Comparison of ENCODE assay signal across 33 mouse cellular contexts in the genomic region with DNA sequence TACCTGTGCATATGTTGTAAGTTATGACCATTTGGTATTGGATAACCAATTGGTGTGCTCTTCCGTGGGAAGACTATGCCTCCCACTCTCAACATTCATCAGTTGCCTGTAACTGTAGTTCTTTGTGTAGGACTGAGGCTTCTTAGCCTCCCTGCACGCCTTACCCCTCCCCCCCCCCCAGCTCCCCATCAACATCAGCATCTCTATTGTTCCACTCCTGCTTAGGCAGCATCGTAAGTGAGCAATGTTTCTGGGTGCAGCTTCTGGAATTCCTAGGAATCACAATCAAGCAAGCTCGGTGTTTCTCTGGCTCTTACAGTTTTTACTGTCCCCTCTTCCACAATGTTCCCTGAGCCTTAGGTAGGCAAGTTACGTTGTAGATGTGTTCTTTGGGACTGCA. TPM values are rescaled to one million over a fixed set of nuclear protein-coding genes. Genes with fewer than 3 reads are reported as not detected.
DNase-seq lines count a peak whose midpoint lies in the region; ATAC-seq and TF ChIP-seq lines count a peak whose summit lies in the region.
"Had no signal": no experiment of that assay in that cellular context is flagged by ENCODE, and none has a peak within 500 bp of the region (broad histone marks: within the 10 kb centered on the region; RNA-seq: fewer than 3 reads in every experiment).

No protein-coding gene starts in this region.

- no peak overlapping the region for H3K4me3 ChIP-seq in forebrain, postnatal 0 days (ENCODE audit: low read depth, low read length)
- H3K4me3 ChIP-seq in forebrain, embryonic 15.5 days = no peak overlapping the region
- no peak overlapping the region for H3K4me3 ChIP-seq in intestine, embryonic 15.5 days (replicated peaks)
- H3K4me3 ChIP-seq: embryonic facial prominence, embryonic 13.5 days; embryonic facial prominence, embryonic 15.5 days; erythroblast, embryonic 14.5 days; forebrain, embryonic 10.5 days; forebrain, embryonic 12.5 days had no signal

- intact Hi-C loops in left cerebral cortex, postnatal 14 days (cut with DNase I) = no loop called here

- no peak overlapping the region for H3K27ac ChIP-seq in forebrain, postnatal 0 days (ENCODE audit: low read depth, low read length)
- H3K27ac ChIP-seq in forebrain, embryonic 15.5 days (replicated peaks) = no peak overlapping the region
- no peak overlapping the region for H3K27ac ChIP-seq in intestine, embryonic 15.5 days
- H3K27ac ChIP-seq: embryonic facial prominence, embryonic 13.5 days; embryonic facial prominence, embryonic 15.5 days; forebrain, embryonic 10.5 days; forebrain, embryonic 12.5 days had no signal

- H3K36me3 ChIP-seq in forebrain, postnatal 0 days (ENCODE audit: insufficient read depth) = no peaks in the 10 kb centered on the region
- H3K36me3 ChIP-seq in forebrain, embryonic 15.5 days = no peaks in the 10 kb centered on the region
- no peaks in the 10 kb centered on the region for H3K36me3 ChIP-seq in intestine, embryonic 15.5 days
- H3K36me3 ChIP-seq: embryonic facial prominence, embryonic 13.5 days; embryonic facial prominence, embryonic 15.5 days; forebrain, embryonic 10.5 days; forebrain, embryonic 12.5 days; G1E had no signal

- no peaks in the 10 kb centered on the region for H3K4me1 ChIP-seq in forebrain, postnatal 0 days (ENCODE audit: insufficient read depth)
- H3K4me1 ChIP-seq in forebrain, embryonic 15.5 days = no peaks in the 10 kb centered on the region
- H3K4me1 ChIP-seq in intestine, embryonic 15.5 days (replicated peaks) = no peaks in the 10 kb centered on the region
- H3K4me1 ChIP-seq: embryonic facial prominence, embryonic 13.5 days; forebrain, embryonic 10.5 days had no signal

- WGBS in forebrain, postnatal 0 days = 25% methylated on average over 5 of the region's 5 CpGs
- 32% methylated on average over 5 of the region's 5 CpGs for WGBS in forebrain, embryonic 15.5 days
- 66% methylated on average over 5 of the region's 5 CpGs for WGBS in intestine, embryonic 15.5 days

- TF ChIP-seq POLR2A in brain, embryonic 14.5 days (IDR thresholded peaks at IDR 0.05; ENCODE audit: borderline replicate concordance, extremely low read depth, insufficient read depth, insufficient read length, poor library complexity, severe bottlenecking) = no peak

- no peaks in the 10 kb centered on the region for H3K9me3 ChIP-seq in forebrain, postnatal 0 days (ENCODE audit: low read length)
- H3K9me3 ChIP-seq in forebrain, embryonic 15.5 days = no peaks in the 10 kb centered on the region
- H3K9me3 ChIP-seq in intestine, embryonic 15.5 days = no peaks in the 10 kb centered on the region
- H3K9me3 ChIP-seq: embryonic facial prominence, embryonic 13.5 days; embryonic facial prominence, embryonic 15.5 days; forebrain, embryonic 10.5 days; forebrain, embryonic 12.5 days had no signal

- H3K9ac ChIP-seq in forebrain, postnatal 0 days = no peak overlapping the region
- H3K9ac ChIP-seq in forebrain, embryonic 15.5 days (replicated peaks) = no peak overlapping the region
- no peak overlapping the region for H3K9ac ChIP-seq in intestine, embryonic 15.5 days
- H3K9ac ChIP-seq: embryonic facial prominence, embryonic 13.5 days; embryonic facial prominence, embryonic 15.5 days; forebrain, embryonic 12.5 days had no signal

- DNase-seq in forebrain, postnatal 0 days = no peak
- DNase-seq in ES-CJ7 (ENCODE audit: low read depth, low spot score) (peak; percentile 88), R1 (ENCODE audit: low read depth, low spot score) (peak; percentile 95)
- peak; percentile 12 for DNase-seq in brain, embryonic 14.5 days (ENCODE audit: low read depth)
- DNase-seq in left cerebral cortex, postnatal 14 days (ENCODE audit: low spot score in 2 of 2) = no peak
- no peak for DNase-seq in frontal cortex, adult 2 months (ENCODE audit: extremely low spot score in 1 of 2, low spot score in 1 of 2)
- DNase-seq: adrenal gland, adult 8-10 months; adrenal gland, postnatal 14 days; adrenal gland, postnatal 36 days; B cell, adult 2 months; cerebellum, adult 11 months; cerebellum, adult 18-20 months; cerebellum, adult 8-10 months; cerebellum, adult 9-11 months; cerebellum, postnatal 14 days; cerebellum, postnatal 36 days; embryo, embryonic 11 days had no signal

- ATAC-seq in forebrain, postnatal 0 days = peak; percentile 48; the same call in 1 of the 2 replicates
- no peak for ATAC-seq in forebrain, embryonic 15.5 days (replicated peaks)
- ATAC-seq in intestine, embryonic 15.5 days = no peak
- ATAC-seq: activated CD4-positive, CD25-positive, alpha-beta regulatory T cell, adult 4 months; CD4-positive, CD25-positive, alpha-beta regulatory T cell, adult 4 months; forebrain, embryonic 14.5 days; Patski had no signal

- H3K4me2 ChIP-seq in forebrain, postnatal 0 days (ENCODE audit: low read depth) = no peak overlapping the region
- no peak overlapping the region for H3K4me2 ChIP-seq in forebrain, embryonic 15.5 days (replicated peaks)
- H3K4me2 ChIP-seq in intestine, embryonic 15.5 days (replicated peaks) = no peak overlapping the region
- H3K4me2 ChIP-seq: embryonic facial prominence, embryonic 13.5 days; embryonic facial prominence, embryonic 15.5 days; forebrain, embryonic 12.5 days had no signal

- H3K27me3 ChIP-seq in forebrain, postnatal 0 days (ENCODE audit: insufficient read depth, low read length) = no peaks in the 10 kb centered on the region
- no peaks in the 10 kb centered on the region for H3K27me3 ChIP-seq in forebrain, embryonic 15.5 days
- H3K27me3 ChIP-seq in intestine, embryonic 15.5 days (replicated peaks) = peaks cover 5% of the 10 kb centered on the region; the same call in 1 of the 2 replicates
- H3K27me3 ChIP-seq: embryonic facial prominence, embryonic 13.5 days; embryonic facial prominence, embryonic 15.5 days; forebrain, embryonic 12.5 days; Patski had no signal

- TF ChIP-seq CTCF in forebrain, postnatal 0 days (IDR thresholded peaks at IDR 0.05; ENCODE audit: low read depth) = no peak
- TF ChIP-seq CTCF in brain, embryonic 14.5 days (IDR thresholded peaks at IDR 0.05; ENCODE audit: borderline replicate concordance, extremely low read depth, insufficient read depth, insufficient read length) = no peak

RNA-seq across cellular contexts. Expression of gene Krt42, which starts 5.8 kb away (rescaled TPM):
- total RNA-seq in forebrain, postnatal 0 days (2014; rRNA removed) = not detected in 2 replicates
- not detected in 2 replicates for polyA plus RNA-seq in forebrain, postnatal 0 days (2015; fragmentation: Nextera tagmentation; extraction: Ambion mirVana)
- polyA plus RNA-seq in forebrain, embryonic 15.5 days (2015; fragmentation: Nextera tagmentation; extraction: Ambion mirVana) = not detected in 2 replicates
- polyA plus RNA-seq in brain, embryonic 14.5 days (2012; rRNA removed) = 0.08 TPM in 1 of 2 replicates, not detected in the other
- polyA plus RNA-seq in intestine, embryonic 15.5 days (2015; fragmentation: Nextera tagmentation; extraction: Ambion mirVana) = not detected in 2 replicates
- not detected for total RNA-seq in left cerebral cortex, postnatal 14 days (2021)
- polyA plus RNA-seq in frontal cortex, adult 2 months (2012; rRNA removed) = 0.14 TPM in 1 of 2 replicates, not detected in the other
- total RNA-seq: adrenal gland, adult 18-20 months; adrenal gland, adult 8-10 months; adrenal gland, postnatal 14 days; adrenal gland, postnatal 36 days; CH12.LX; common myeloid progenitor, adult 5-6 weeks had no signal
- polyA plus RNA-seq: activated CD4-positive, CD25-positive, alpha-beta regulatory T cell, adult 4 months; CD4-positive, CD25-positive, alpha-beta regulatory T cell, adult 4 months; embryonic facial prominence, embryonic 11.5 days; forebrain, embryonic 10.5 days; forebrain, embryonic 12.5 days; forebrain, embryonic 14.5 days; G1E had no signal

RNA-seq across cellular contexts. Expression of gene Krt17, which starts 14.6 kb away (rescaled TPM):
- total RNA-seq in forebrain, postnatal 0 days (2014; rRNA removed) = 0.31 TPM in 1 of 2 replicates, not detected in the other
- 0.47 and 0.51 TPM in 2 replicates for polyA plus RNA-seq in forebrain, postnatal 0 days (2015; fragmentation: Nextera tagmentation; extraction: Ambion mirVana)
- polyA plus RNA-seq in forebrain, embryonic 15.5 days (2015; fragmentation: Nextera tagmentation; extraction: Ambion mirVana) = 0.31 TPM in 1 of 2 replicates, not detected in the other
- 2.1 and 6.1 TPM in 2 replicates for polyA plus RNA-seq in brain, embryonic 14.5 days (2012; rRNA removed)
- polyA plus RNA-seq in intestine, embryonic 15.5 days (2015; fragmentation: Nextera tagmentation; extraction: Ambion mirVana) = 11.6 and 12.7 TPM in 2 replicates
- not detected for total RNA-seq in left cerebral cortex, postnatal 14 days (2021)
- polyA plus RNA-seq in frontal cortex, adult 2 months (2012; rRNA removed) = 0.23 and 0.28 TPM in 2 replicates
- total RNA-seq: adrenal gland, adult 18-20 months; adrenal gland, adult 8-10 months; adrenal gland, postnatal 14 days; adrenal gland, postnatal 36 days; common myeloid progenitor, adult 5-6 weeks; G1E had no signal
- polyA plus RNA-seq: forebrain, embryonic 10.5 days had no signal

RNA-seq across cellular contexts. Expression of gene Krt16, which starts 26.8 kb away (rescaled TPM):
- total RNA-seq in forebrain, postnatal 0 days (2014; rRNA removed) = not detected in 2 replicates
- not detected in 2 replicates for polyA plus RNA-seq in forebrain, postnatal 0 days (2015; fragmentation: Nextera tagmentation; extraction: Ambion mirVana)
- polyA plus RNA-seq in forebrain, embryonic 15.5 days (2015; fragmentation: Nextera tagmentation; extraction: Ambion mirVana) = not detected in 2 replicates
- polyA plus RNA-seq in brain, embryonic 14.5 days (2012; rRNA removed) = 0.06 and 0.12 TPM in 2 replicates
- not detected in 2 replicates for polyA plus RNA-seq in intestine, embryonic 15.5 days (2015; fragmentation: Nextera tagmentation; extraction: Ambion mirVana)
- not detected for total RNA-seq in left cerebral cortex, postnatal 14 days (2021)
- not detected in 2 replicates for polyA plus RNA-seq in frontal cortex, adult 2 months (2012; rRNA removed)
- total RNA-seq: adrenal gland, adult 18-20 months; adrenal gland, adult 8-10 months; adrenal gland, postnatal 14 days; adrenal gland, postnatal 36 days; common myeloid progenitor, adult 5-6 weeks had no signal
- polyA plus RNA-seq: activated CD4-positive, CD25-positive, alpha-beta regulatory T cell, adult 4 months; CD4-positive, CD25-positive, alpha-beta regulatory T cell, adult 4 months; embryonic facial prominence, embryonic 11.5 days; erythroblast, embryonic 14.5 days; forebrain, embryonic 10.5 days; forebrain, embryonic 12.5 days; forebrain, embryonic 14.5 days; G1E; Patski had no signal

RNA-seq across cellular contexts. Expression of gene Eif1, which starts 44.2 kb away (rescaled TPM):
- total RNA-seq in forebrain, postnatal 0 days (2014; rRNA removed) = 105 and 115 TPM in 2 replicates
- polyA plus RNA-seq in forebrain, postnatal 0 days (2015; fragmentation: Nextera tagmentation; extraction: Ambion mirVana) = 1,342 and 1,370 TPM in 2 replicates
- polyA plus RNA-seq in forebrain, embryonic 15.5 days (2015; fragmentation: Nextera tagmentation; extraction: Ambion mirVana) = 1,252 and 1,271 TPM in 2 replicates
- polyA plus RNA-seq in brain, embryonic 14.5 days (2012; rRNA removed) = 291 and 330 TPM in 2 replicates
- polyA plus RNA-seq in intestine, embryonic 15.5 days (2015; fragmentation: Nextera tagmentation; extraction: Ambion mirVana) = 1,793 and 1,952 TPM in 2 replicates
- total RNA-seq in left cerebral cortex, postnatal 14 days (2021) = 100 to 1,000 TPM; 803 to 821 TPM
- polyA plus RNA-seq in frontal cortex, adult 2 months (2012; rRNA removed) = 510 and 517 TPM in 2 replicates

RNA-seq across cellular contexts. Expression of gene Gast, which starts 58.7 kb away (rescaled TPM):
- not detected in 2 replicates for total RNA-seq in forebrain, postnatal 0 days (2014; rRNA removed)
- polyA plus RNA-seq in forebrain, postnatal 0 days (2015; fragmentation: Nextera tagmentation; extraction: Ambion mirVana) = 0.48 and 0.51 TPM in 2 replicates
- polyA plus RNA-seq in forebrain, embryonic 15.5 days (2015; fragmentation: Nextera tagmentation; extraction: Ambion mirVana) = 0.57 and 0.78 TPM in 2 replicates
- polyA plus RNA-seq in brain, embryonic 14.5 days (2012; rRNA removed) = 0.60 and 0.66 TPM in 2 replicates
- 2.1 and 2.4 TPM in 2 replicates for polyA plus RNA-seq in intestine, embryonic 15.5 days (2015; fragmentation: Nextera tagmentation; extraction: Ambion mirVana)
- not detected for total RNA-seq in left cerebral cortex, postnatal 14 days (2021)
- not detected in 2 replicates for polyA plus RNA-seq in frontal cortex, adult 2 months (2012; rRNA removed)
- total RNA-seq: adrenal gland, adult 18-20 months; adrenal gland, adult 8-10 months; adrenal gland, postnatal 14 days; adrenal gland, postnatal 36 days; CH12.LX; common myeloid progenitor, adult 5-6 weeks; G1E had no signal
- polyA plus RNA-seq: activated CD4-positive, CD25-positive, alpha-beta regulatory T cell, adult 4 months; CD4-positive, CD25-positive, alpha-beta regulatory T cell, adult 4 months; embryonic facial prominence, embryonic 11.5 days; forebrain, embryonic 10.5 days; G1E; Patski had no signal

Comparison
In these comparisons a context has a peak if more than half of its experiments do, and no peak if none do; other contexts are left out.
1. DNase-seq: peak in ES-CJ7 (single experiment), R1 (single experiment) and brain, embryonic 14.5 days (single experiment); none in forebrain, postnatal 0 days (single experiment), left cerebral cortex, postnatal 14 days (0 of 2) and frontal cortex, adult 2 months (0 of 2).